Mouse (Mus musculus): ENCODE measurements at regions not wholly inside any gene's neighbourhood (a gene's known extent, or its start where the extent isn't known, plus 50 kb on each side); places are given as distances from the start of the nearest gene placed in this dataset.
A peak's percentile ranks its signal among the peaks of the same experiment; 100 is the strongest.

DNA sequence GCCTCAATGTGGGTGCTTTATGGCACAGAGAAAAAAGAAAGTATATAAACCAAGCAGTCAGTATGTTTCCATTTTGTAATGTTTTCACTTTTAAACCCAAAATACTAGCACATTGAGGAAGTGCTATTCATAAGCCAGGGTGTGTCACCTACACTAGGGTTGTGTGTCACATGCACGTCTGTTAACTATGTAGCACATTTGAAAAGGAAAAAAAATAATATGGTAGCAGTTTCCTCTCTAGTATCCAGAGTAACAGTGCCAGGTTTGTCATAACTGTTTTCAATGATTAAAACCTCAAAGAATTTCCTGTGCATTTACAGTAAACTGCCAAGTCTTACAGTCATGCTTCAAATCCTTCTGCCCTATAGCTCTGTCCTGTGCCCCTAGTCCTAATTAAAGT lies 424.8 kb downstream of the Tmem161b start:
- DNase-seq (ENCODE audit: low spot score) = no peak

DNA sequence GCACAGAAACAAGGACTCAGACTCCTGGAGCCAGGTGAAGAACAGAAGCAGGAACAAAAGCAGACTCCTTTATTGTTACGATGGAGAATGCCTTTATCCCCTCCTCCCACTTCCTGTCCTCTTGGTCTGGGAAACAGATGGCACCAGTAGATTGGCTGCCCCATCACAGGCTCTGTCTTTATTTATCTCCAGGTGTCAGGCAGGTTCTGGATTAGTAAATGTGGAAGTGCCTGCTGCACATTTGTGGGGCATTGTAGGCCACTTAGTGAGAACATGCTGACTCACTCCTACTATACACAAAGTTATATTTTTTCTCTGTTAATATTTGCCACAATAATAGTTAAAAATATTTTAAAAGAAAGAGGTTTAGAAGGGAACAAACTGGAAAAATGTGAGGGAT lies 426.0 kb downstream of the Tmem161b start:
- DNase-seq (ENCODE audit: low spot score) = no peak

DNA sequence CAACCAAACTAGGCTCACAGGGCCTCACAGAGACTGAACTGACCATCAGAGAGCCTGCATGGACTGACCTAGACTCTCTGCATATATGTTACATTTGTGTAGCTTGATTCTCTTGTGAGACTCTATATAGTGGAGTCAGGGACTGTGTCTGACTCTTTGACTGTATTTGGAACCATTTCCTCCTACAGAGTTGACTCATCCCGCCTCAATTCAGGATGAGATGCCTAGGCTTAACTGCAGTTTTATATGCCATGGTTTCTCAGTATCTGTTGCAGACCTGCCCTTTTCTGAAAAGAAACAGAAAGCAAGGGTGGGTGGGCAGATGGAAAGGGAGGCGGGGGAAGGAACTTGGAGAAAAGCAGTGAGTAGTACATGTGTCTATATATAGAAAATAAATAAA lies 441.9 kb downstream of the Tmem161b start:
- no peak for DNase-seq (ENCODE audit: low spot score)

DNA sequence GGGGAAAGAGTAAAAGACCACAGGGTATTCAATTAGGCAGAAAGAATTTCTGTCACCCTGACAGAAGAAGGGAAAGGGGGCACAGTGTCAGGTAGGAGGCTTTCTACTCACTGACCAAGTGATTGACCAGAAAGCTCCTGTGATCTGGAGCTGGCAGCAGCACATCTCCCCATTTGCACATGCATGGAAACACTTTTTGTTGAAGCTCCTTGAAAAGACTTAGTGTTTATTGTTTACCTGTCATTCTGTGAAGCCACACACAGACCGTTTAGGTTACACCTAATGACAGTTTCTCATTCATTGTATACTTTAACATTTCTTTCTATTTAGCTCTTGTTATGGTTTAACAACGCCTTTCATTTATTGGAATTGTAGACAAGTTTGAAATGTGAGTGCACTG lies 458.9 kb downstream of the Tmem161b start:
- no peak for DNase-seq (ENCODE audit: low spot score)

DNA sequence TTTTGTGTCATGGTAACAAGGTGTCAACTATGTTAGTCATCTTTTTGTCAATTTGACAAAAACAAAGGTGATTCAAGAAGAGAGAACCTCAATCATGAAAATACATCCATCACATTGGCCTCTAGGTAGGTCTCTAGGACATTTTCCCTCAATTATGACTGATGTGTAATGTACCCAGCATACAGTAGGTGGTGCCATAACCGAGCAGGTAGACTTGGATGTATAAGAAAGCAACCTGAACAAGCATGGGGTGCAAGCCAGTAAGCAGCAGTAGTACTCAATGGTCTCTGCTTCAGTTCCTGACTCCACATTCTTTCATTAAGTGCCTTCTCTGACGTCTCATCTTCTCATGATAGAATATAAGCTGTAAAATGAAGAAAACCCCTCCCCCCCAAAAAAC lies 463.8 kb downstream of the Tmem161b start:
- DNase-seq (ENCODE audit: low spot score) = no peak

DNA sequence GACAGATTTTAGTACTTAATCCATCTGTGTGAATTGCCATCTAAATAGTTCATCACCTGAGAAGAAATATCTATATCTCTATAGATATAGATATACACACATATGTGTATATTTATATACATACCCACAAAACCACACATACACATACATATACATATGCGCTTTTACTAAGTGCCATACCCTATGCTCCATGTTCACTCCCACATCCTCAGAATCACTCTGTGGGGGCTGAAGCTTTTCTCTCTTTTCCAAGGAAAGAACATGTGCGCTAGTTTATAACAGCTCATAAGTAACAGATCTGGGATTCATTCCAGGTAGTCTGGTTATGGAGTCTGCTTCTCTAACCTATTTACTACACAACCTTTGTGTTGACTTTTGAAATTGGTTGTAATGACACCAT lies 471.4 kb downstream of the Tmem161b start:
- no peak for DNase-seq (ENCODE audit: low spot score)

DNA sequence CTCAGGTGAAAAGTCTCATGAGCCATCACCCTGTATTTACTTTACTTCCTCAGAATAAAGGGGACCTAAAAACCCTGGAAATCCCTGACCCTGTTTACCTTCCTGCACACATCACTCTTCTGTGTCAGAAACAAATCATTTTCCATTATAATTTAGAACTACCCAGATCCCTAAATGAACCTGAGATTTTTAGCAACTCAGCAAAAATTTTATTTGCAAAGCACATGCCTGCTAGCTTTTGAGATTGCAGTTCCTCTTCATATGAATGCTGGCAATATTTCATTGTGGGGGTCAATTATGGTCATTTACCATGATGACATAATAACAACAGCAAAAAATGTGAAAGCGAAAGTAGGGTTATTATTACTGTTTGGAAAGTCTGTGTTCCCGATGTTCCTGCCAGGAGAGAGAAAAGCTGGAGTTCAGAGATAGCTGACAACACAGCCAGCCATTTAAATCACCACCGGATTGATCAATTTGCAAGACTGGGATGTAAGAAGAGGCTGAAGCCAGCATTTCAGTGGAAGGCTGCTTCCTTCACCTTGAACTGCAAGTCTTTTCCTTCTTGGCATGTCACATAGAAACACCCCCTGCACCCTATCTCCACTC lies 476.5 kb downstream of the Tmem161b start:
- no peak for DNase-seq (ENCODE audit: low spot score)

DNA sequence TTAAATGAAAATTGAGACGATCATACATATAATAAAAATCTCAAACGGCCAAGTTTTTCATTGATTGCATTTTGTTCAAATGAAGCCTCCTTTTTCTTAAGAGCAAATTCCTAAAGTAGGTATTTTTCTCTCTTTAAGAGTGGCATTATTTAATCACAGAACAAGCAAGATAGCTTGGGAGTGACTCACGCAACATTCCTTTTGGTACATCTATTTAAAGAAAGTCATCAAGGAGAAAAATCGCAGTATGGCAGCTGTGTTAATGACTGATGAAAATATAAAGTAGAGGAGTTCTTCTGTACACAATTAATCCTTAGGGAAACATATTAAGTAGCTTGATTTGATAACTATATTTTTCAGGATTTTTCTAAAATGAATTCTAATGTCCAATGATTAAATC lies 448.0 kb upstream of the Ccnh start:
- DNase-seq (ENCODE audit: low spot score) = no peak

DNA sequence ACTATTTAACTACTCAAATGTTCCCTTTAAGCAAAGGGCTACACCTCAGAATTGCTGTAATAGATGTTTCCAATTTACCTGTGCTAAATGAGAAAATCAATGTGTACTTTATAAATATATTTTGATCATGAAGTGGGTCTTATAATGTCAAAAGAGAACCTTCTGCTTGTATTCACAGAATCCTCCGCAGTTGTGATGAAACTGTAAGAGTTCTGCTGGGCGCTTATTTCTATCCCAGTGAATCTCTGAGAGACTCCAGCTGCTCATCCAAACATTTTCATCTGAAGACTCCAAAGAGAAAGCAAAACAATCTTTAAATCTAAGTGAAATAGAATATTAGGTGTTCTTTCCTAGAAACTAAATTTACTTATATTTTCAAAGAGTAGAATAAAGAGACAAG lies 440.9 kb upstream of the Ccnh start:
- DNase-seq (ENCODE audit: low spot score) = no peak

DNA sequence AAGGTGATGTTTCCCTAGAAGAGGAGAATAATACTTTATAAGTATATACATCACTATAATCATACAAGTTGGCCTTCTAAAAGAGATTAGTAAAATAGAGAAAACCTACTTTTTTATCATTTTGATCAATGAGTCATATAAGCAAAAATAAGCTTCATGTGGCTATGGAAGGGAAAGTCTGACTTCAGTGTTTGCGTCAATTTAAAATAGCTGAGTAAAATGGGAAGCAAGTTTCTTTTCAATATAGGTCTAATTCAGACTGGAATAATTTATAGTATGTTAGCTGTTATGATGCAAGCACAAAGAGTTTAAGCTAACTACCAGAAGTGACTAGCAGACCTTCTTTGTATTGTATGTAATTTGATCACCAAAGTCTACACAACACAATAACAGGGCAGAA lies 440.0 kb upstream of the Ccnh start:
- DNase-seq (ENCODE audit: low spot score) = no peak

DNA sequence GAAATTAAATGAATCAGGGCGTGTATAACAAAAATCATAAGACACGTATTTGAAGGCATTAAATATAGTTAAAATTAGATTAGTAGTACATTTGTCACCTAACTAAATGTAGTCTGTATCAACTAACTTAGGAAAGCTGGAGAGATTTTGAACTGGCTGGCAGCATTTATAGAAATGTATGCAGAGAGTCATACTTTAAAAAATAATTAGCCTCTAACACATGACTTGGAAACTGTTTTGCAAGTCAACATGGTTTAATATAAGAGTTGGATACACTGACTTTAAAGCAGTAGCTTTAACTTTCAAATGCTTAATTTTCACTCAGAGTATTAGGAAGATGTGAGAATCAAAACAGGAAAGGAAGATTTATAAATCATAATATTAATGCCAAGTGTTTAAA lies 439.1 kb upstream of the Ccnh start:
- no peak for DNase-seq (ENCODE audit: low spot score)

DNA sequence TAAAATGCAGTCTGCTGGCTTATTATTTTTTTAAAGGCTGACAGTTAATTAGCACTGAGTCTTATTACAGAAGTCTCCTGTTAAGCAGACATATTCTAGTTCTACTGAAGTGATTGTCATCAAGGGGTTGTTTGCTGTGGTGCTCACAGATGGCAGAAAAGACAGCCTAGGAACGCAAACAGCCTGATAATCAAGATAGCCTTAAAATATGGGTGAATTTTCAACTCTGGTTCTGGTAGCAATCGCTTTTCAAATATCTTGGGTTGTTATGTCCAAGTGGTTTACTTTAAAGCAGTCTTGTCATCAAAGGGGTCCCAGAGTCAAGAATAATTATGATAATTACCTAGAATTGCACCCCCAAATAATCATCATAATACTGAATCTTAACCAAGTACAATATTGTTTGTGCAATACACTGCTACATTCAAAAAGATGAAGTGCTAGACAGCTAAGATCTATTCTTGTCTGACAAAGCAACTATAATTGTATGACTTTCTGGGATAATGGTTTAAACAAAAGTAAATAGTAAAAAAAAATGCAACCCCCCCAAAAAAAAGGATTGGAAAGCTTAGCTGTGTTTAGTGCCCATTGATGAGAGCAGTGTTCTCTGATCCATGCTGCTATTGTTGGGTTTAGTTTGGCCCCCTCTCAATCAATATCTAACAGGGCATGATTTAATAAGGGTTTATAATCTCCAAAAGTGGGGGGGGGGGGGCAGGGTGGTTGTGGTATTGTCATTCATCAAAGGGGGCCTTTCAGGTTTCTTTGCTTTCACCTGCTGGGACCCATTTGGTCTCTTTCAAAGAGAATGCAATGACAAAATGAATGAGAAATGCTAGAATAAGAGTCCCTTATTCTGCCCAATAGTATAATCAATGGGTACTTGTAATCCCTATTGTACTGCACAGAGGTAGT lies 437.4 kb upstream of the Ccnh start:
- no peak for DNase-seq (ENCODE audit: low spot score)

DNA sequence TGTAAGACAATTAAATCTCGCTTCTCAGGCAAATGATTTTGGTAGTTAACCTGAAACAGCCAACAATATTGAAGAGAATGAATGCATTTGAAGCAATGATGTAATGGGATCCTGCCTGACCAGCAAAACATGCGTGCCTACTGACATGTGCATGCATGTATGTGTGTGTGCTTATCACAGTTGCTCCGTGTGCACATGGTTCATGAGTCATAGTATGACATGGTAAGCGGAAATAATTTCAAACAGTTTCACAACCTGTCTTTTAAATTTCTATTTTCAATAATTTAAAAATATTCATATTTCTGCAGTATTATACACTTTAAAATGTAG lies 436.8 kb upstream of the Ccnh start:
- no peak for DNase-seq (ENCODE audit: low spot score)

DNA sequence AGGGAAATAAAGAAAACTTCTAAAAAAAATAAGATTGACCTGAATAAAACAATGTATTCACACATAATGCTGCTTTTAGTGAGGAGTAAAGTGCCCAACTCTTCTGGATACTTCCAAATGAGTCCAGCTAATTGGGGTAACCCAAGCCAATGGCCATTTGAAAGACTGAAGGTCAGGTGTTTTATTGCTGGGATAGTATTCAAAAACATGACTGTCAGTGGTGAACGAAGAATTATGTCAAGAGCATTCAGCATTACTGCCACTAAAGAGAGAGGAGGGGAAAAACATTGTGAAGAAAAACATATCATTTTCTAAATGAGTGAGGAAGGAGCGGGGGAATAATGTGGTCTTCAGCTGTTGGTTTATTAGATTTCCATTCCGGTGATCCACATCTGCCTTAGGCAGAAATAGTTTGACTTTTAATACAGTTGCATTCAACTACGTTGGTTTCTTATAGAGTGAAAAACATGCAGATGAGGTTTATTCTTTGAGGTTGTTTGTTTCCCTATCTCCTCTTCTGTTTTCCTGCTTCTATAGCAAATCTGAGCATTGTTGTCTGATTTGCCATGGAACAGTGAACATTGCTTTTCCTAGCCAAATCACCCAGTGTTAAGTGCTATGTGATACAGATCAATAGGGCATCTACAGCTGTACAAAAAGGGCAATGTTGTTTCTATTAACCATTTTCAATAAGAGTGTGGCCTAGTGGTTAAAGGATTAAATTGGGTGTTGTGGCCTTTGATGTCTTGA lies 435.3 kb upstream of the Ccnh start:
- DNase-seq (ENCODE audit: low spot score) = no peak

DNA sequence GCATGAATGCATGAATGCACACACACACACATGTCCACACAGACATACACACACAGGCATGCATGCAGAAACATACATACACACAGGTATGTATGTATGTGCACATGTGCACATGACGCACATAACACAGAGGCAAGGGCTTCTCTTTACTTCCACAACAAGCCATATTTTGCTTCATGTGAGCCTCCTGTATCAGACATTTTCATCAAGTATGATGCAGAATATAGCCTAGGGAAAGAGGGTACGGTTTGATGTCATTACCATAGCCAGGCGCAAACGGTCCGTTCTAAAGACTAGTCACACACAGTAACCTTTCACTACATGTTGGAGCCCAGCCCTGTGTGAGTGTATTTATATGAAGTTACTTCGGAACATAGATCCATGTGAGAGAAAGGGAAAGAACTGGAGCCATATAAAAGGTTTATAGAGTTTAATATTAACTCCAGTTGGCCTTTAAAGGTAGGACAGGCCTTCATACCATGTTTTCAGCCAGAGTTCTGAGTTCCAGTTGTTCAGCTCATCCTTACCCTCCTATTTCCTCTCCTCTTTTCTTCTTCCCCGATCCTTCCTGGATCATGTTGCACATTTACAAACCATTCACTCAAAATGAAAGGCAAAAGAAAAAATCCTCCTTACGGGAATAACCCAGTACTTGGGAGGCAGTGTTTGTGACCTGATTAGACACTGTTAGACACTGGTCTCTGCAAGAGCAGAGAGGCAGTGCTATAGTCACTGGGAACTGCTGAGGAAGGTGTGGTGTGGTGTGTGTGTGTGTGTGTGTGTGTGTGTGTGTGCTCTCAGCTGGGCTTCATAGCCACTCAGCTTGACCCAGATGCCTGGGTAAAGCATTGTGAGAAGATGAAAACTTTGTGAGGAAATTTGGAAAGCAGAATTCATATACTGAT lies 434.1 kb upstream of the Ccnh start:
- DNase-seq (ENCODE audit: low spot score) = no peak

DNA sequence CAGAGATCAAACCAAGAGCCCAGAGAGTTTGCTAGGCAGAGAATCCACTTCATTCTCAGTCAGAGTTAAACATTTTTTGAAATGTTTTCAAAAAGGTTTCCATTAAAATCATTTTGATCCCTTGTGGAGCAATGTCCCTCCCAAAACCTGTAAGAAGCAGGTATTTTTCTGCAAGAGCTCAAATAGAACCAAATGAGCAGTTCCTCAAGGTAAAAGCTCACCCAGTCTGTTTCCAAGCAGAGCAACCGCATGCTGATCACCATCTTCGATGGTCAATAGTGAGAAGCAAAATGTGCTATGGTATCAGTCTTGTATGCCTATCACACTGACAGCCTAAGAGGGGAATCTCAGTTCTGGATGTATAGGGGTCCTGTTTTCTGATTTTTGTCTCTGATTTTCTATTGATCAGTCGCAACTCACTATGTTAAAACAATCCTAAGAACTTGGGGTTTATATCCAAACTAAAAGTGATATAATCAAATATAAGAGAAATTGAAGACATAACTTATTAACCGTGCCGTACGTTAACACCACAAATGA lies 432.3 kb upstream of the Ccnh start:
- no peak for DNase-seq (ENCODE audit: low spot score)

DNA sequence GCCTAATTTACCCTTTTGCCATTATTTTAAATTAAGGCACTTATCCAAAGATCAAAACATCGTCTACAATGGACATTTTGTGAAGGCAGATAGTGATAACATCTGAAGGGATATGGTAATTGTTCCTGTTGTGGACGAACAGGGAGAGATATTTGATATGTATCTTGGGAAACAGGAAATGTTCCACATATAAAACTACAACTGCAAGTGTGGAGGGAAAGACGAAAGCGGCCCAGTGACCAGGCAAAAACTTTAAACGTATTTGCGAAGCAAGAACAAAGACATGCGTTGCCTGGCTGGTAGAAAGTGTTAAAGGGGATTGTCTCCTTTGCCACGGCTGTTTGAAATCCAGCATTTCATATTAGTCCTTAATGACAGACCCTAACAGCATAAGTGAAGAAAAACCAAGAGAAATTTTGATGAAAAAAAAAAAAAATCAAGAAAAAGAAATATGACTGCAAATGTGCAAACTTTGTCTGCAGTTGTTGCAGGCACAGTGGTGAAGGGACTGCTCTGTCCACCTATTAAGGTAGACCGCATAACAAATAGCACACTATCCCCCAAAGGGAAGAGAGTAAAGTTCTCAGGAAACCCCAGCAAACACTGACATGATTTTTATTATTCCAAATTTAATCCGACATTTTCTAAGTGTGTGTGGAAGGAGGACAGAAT lies 431.2 kb upstream of the Ccnh start:
- no peak for DNase-seq (ENCODE audit: low spot score)

DNA sequence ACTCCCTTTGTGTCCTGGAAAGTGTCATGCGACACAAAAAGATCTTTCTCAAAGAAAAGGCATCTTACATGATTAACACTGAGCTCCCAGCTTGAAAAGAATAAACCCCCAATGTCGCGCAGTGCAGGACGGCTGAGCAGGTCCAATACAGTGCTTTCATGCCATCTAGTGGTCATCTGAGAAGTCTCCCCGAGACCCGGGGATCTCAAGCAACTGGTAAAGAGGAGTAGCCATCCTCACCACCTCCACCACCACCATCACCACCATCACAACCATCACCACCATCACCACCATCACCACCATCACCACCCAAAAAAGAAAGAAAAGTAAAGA lies 430.7 kb upstream of the Ccnh start:
- peak; percentile 85 for DNase-seq (ENCODE audit: low spot score)

DNA sequence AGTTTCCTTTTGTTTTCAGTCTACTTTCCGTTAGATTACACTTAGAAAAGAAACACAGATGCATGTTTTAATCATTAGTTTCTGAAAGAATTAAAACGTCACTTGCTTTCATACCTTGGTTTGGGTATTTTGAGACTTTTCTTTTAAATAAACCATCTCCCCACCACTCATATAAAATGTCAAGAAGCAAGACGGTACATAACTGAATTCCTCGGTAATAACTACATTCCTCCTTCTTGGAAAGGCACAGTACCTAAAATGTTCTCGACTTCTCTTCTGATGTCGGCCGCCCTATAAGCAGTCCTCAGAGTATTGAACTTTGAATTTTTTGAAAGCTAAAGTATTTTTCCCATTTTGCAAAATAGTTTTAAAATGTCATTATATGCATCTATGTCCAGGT lies 430.1 kb upstream of the Ccnh start:
- no peak for DNase-seq (ENCODE audit: low spot score)

DNA sequence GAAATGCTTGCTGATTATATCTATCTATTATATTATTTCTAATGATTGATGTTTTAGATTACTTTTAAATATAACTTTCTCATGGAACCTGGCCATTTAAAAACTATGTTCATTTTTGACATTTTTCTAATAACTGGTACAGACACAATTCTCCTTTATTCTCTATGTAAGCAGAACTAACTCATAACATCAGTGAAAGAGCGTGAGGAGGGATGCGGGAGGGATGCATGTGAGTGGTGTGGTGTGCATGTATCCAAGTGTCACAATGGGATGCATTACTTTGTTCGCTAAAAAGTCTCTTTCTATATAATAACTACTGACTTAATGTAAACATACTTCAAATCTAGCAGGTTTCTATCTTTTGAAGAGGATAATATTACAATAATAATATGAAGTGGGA lies 428.7 kb upstream of the Ccnh start:
- no peak for DNase-seq (ENCODE audit: low spot score)

DNA sequence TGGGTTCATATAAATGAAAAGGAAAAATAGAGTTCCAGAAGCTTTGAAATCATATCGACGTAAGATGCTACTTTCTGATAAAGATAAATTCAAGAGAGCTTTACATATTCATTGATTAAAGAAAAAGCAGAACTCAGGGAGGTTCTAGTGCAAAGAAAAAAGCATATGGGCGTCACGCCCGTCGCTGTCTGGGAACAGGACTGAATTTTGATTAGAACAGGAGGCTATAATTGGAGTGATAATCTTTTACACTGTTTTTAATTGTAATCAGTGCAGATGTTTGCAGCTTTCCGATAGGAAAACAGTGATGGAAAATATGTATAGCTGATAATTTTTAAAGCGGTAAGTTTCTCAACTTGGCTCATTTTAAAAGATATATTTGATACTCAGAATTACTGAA lies 428.2 kb upstream of the Ccnh start:
- no peak for DNase-seq (ENCODE audit: low spot score)

DNA sequence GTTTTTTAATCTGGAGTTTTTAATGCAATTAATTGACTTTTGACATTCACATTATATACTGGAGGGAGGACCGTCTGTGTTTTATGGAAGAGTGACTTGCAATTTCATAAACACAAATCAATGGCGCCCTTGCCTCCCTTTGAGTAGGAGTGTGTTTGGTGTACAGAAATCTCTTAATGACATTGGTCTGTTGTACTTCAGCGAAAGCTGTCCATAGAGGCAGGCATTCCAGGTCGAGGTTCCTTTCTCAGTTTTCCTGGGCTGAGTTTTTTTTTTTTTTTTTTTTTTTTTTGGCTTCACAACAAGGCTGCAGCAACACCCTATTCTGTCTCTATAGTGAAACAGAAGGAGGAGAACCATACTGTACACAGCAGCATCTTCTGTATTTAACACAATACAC lies 427.4 kb upstream of the Ccnh start:
- DNase-seq (ENCODE audit: low spot score) = no peak

All from left cerebral cortex, adult 11 months (tissue).